Mouse (Mus musculus): ENCODE results near the gene Mecom. TPM values are rescaled to one million over a fixed set of nuclear protein-coding genes. Genes with fewer than 3 reads are reported as not detected.
"Not testable (repeated sequence)": the region's sequence is repeated elsewhere in the genome, so short reads cannot be mapped to it uniquely, and the experiment has no call there.

Gene Mecom
- total RNA-seq (2021) = 10 to 100 TPM; 16.9 to 21.6 TPM

DNA sequence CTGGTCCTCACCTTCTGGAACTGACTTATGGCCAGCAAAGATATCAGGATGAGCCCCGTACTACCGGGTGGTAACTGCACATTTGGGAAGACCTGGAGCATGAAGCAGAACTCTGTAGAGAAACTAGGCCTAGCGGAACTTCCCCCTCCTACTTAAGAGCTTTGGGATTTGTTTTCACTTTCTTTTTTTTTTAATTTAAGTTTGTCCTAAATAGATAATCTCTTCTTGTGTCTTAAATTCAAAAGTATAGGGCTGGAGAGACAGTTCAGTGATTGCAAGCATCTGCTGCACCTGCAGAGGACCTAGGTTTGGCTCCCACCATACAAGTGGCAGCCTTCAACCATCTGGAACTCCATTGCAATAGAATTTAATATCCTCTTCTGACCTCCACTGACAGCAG, at the start of gene Mecom:
Gene Mecom, minus strand, starts transcription at position 101 of the 400 bp plus-strand sequence.
- no peak for DNase-seq
- intact Hi-C loops (cut with DNase I) = no loop called here

DNA sequence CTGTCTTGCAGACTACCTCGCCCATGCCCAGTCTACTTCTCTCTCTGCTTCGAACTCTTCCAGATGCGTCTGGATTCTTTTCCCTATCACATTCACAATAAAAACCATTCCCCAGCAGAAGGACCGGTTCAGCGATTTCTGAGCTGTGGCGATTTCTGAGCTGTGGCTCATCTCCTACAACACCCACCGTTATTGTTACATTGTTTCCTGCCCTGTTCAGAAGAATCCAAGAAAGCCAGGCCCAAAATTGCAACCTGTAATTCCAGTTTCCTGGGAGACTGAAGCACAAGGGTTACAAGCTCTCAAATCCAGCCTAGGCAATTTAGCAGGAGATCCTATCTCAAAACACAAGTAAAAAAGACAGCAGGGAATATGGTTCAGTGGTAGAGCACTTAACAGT, 49.5 kb upstream of the Mecom start:
- intact Hi-C loops (cut with DNase I) = loop anchor here (10.0 kb wide), 2 partner anchors 538 to 1792 kb away; partner anchors contain the start of gene Rpl22l1

DNA sequence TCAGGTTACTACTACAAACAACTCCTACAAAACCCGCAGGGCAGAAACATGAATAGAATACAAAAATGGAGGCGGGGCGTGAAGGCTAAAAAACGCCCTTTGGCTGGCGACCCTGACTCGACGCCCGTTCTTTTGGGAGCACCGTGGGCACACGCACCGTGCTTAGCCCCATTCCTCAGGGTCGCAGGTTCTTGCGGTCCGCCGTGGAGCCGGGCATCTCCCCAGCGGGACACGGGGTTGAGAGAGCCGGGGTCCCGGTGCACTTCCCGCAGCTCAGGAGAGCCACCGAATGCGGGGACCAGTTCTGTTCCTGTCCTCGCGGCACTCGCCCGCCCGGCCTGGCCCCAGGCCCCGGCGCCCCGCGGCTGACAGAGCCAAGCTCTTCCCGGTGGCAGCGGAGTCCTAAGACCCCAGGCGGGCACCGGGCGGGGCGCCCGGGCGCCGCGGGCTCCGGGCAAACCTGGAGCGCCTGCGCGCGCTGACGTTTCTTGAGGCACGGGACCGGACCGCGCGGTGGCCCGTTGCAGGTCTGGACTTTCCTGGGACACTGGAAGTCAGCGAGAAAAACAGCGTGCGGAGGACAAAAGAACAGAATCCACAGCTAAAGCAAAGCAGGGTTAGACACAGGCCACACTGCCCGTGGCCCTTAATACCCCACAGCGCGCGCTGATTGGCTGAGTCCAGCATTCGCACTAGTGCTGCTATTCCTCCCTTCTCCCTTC, 47.5 kb upstream of the Mecom start:
- peak; percentile 47 to 54 for DNase-seq
- intact Hi-C loops (cut with DNase I) = loop anchor here (10.0 kb wide), 2 partner anchors 540 to 1790 kb away; partner anchors contain the start of gene Rpl22l1

More for the DNA sequence above, 49.5 kb upstream of the Mecom start:
- DNase-seq = no peak

DNA sequence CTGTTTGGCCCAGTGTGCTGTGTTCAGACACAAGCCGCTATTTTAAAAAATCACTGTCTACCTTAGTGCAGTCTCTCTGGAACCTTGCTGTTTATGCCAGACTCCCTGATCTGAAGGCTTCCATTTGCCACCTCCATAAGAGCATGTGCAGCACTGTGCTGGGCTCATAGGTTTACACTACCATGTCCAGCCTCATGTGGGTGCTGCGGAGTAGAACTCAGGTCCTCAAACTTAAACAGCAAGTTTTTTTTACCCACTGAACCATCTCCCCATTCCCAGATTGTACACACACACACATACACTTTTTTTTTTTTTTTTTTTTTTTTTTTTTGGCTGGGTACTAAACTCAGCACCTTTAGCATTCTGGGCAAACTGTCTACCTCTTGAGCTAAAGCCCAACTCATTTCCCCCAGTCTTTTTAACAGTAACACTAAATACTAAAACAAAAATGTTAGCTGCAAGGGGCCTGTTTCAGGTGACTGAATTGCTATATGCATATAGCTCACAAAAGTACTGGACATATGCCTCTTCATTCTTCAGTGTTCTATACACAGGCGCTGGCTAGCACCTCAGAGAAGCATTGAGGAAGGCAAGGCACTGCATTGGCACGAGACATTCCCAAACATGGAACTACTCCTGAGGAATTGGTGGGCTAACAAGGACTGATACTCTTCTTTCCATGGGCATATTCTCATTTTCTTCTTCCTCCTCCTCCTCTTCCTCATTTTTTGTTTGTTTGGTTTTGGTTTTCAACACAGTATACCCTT, 46.1 kb upstream of the Mecom start:
- DNase-seq = no peak
- intact Hi-C loops (cut with DNase I) = loop anchor here (5.0 to 10.0 kb wide), 3 partner anchors 103 to 1789 kb away; partner anchors contain the start of genes Lrrc31 and Rpl22l1

DNA sequence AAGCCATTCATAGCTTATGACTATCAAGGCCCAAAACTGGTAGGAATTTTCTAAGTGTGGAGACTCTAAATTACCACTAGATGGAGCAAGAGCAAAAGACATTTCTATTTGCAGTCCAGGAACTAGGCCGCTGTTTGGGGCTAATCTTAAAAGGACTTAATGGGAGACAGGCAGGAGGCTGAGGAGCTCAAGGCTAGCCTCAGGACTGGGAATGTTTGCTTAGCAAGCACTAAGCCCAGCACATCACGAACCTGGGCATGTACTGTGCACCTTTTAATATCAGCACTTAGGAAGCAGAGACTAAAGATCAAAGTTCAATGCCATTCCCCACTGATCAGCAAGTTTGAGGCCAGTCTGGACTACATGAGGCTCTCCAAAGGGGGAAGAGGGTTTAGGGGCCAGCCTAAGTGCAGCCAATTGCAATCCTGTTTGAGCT, 44.6 kb upstream of the Mecom start:
- intact Hi-C loops (cut with DNase I) = loop anchor here (1.0 to 10.0 kb wide), 4 partner anchors 105 to 1788 kb away; partner anchors contain the start of genes Lrrc31 and Rpl22l1
- peak; percentile 13 to 26 for DNase-seq

DNA sequence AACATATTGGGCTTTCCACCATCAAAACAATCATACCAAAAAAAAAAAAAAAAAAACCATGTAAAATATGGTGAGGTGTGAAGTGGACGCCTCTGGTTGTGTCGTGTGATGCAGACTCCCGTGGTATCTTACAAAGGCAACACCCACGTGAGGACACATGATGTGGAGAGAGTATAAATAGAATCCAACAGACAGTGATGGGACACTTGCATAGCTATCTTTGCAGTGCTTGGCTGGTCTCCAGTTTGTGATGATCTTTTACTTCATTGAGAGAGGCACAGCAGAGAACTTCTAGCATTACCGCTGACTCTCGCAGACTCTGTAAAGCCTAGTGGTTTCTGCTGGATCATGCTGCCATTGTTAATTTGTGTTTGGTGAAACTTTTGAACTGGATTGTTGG, 41.1 kb upstream of the Mecom start:
- intact Hi-C loops (cut with DNase I) = no loop called here
- DNase-seq = no peak

DNA sequence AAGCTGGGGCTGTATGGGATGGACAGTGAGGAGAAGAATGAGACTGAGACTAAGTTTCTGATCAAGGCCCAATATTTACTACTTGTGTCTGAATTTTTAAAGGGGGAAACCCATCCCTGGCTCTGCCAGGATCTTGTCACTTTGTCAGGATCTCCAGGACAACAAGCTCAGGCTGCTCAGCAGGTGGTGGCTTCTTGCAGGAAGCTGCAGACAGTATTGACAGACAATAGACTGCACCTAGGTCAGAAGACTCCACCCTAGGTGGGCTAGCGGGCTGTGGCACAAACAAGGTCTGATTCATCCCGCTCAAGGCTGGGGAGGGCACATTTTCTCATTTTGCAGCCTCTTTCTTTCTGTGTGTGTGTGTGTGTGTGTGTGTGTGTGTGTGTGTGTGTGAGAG, 25.7 kb upstream of the Mecom start:
- intact Hi-C loops (cut with DNase I) = no loop called here
- DNase-seq = no peak

DNA sequence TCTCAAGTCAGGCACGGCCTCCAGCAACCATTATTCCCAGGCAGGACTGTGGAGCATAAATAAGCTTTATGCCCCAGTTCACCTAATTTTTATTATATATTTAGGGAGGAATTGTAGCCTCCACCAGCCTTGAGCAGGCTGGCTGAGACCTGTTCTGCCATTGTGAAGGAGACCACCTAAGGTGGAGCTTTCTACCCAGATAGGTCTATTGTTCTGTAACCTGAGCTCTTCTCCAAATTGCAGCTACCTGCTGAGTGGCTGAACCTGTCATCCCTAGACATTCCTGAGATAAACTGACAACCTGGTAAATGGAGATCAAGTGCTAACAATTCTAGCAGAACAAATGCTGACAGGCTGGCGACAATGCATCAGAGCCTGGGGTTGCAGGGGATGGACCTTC, 18.5 kb upstream of the Mecom start:
- DNase-seq; intact Hi-C loops (cut with DNase I): not testable (repeated sequence)

DNA sequence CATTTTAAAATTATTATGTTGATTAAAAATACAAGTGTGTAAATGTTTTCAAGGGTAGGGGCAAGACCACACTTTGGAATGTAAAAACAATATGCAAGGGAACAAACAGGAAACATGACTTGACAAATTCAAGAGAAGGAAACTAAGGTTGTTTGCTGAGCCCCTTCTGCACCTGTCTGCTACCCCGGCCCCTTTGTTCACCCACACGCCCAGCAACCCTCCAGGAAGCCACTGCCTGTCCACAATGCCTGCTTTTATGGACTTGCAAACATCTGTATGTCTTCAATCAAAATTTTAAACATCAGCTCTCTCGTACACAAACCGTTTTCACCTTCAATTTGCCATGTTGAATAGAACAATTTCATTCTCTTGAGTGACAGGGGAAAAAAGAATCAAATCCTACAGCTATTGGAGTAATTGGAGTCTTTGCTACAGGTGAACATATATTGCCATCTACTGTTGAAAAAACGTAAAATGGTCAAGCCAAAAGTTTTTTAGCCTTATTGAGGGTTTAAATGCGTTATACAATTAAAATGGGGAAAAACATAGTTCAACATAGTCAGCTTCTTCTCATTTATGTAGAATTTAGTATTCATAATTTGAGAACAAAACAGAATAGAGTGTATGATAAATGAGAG, 13.0 kb upstream of the Mecom start:
- intact Hi-C loops (cut with DNase I) = loop anchor here (2.0 to 5.0 kb wide), 3 partner anchors 748 to 1523 kb away; no protein-coding TSS in a partner anchor
- no peak for DNase-seq

DNA sequence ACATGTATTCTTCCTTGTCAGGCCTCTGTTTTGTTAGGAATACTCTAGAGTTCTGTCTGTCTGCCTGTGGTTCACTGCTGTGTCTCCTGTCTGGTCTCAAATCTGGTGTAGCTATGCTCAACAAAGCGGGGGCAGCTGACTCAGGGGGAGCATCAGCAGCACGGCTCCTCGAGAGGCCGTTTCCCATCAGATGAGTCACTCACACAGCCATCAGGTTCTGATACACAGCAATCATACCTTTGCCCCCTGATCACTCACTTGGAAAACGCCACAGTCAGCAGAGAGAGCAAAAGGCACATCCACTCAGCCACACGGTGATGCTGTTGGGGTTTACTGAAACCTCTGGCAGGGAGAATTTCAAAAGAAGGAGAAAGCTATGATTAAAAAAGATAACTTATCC, 5.9 kb upstream of the Mecom start:
- intact Hi-C loops (cut with DNase I) = no loop called here

DNA sequence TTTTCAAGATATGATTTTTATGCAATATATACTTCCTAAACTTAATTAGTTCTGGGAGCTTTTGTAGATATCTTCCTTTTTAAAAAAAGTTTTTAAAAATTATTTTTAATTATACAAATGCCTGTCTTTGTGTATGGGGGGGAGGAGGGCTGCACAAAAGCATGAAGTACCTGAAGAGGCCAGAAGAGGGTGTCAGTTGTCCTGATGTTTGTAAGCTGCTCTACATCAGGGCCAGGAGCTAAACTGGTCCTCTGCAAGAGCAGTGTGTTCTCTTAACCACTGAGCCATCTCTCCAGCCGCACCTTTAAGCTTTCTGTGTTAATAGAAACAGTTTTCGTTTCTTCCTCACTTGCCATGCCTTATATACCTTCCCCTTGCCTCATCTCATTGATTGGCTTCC, 2.4 kb upstream of the Mecom start:
- intact Hi-C loops (cut with DNase I) = no loop called here
- no peak for DNase-seq

More for the DNA sequence above, 5.9 kb upstream of the Mecom start:
- no peak for DNase-seq

DNA sequence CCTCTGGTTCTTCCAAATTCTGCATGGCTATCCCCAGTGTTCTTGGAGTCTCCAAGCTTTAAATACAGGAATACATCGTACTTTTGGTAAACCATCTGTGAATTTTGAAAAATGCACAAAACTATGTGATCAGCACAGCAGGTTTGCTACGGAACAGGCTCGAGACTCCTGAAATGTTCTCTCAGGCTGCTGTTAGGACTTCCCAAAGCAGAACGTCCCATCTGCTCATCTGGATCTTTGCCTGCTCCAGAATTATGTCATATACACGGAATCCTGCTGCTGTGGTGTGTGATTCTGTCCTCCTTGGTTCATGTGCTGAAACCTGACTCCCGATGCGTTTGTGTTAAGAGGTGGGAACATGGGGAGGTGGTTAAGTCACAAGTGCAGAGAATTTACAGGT, 1.1 kb upstream of the Mecom start:
- no peak for DNase-seq
- intact Hi-C loops (cut with DNase I) = no loop called here

DNA sequence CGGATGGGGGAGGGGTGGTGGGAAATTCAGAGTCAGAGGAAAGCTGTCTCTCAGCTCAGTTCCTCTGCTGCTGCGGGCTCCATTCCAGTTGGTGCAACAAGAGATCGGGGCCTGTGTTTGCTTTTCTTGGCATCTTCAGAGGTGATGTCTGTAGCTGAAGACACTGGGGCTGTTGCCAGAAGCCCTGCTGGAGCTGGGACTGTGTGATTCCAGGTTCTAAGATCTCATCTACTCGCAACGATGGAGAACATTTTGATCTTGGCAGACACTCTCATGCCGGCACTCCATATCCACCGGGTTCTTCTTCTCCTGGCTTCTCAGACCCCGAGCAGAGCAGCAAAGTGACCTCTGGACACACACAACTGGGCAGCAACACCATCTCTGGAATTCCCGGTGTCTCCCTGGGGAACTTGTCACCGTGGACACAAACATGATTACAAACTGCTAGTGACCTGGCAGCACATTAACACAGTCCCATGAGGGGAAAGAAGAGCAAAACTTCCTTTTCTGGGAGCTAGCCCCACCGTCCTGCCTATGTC, 908 bp downstream of the Mecom start:
- intact Hi-C loops (cut with DNase I) = no loop called here
- DNase-seq = peak; percentile 79 to 81

DNA sequence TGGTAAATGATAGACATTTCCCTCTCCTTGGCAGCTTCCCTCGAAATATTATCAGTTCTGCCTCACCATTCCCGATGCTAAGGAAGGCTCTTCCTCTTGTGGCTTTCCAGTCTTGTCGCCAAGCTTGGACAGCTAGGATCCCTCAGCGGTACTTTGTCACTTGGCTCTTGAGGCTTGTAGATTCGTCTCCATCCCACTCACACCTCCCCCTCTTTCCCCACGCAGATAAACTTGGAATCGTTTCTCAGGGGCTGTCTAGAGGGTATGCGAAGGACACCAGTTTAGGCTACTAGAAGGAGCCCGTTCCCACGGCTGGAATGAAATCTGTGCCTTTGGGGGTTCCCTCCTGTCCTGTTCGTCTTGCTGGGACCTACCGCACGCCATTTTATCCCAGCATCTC, 1.4 kb downstream of the Mecom start:
- no peak for DNase-seq
- intact Hi-C loops (cut with DNase I) = no loop called here

DNA sequence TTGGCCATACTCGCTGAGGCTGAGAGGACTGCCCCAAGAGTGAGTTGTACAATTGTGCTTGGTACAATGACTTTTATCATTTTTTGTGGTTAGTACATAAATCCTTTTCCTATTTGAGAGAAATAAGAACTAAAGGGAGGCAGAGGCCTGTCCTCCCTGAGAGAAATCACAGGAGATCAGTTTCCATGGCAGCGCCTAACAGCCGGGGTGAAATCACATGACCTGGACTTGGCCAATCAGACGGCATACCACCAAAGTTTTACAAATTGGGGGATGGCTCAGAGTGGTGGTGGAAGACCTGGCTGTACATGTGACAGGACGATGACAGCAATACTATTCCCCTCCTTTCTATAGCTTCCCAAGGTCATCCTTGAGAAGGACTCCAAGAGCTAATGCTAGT, 2.6 kb downstream of the Mecom start:
- DNase-seq = no peak
- intact Hi-C loops (cut with DNase I) = no loop called here

DNA sequence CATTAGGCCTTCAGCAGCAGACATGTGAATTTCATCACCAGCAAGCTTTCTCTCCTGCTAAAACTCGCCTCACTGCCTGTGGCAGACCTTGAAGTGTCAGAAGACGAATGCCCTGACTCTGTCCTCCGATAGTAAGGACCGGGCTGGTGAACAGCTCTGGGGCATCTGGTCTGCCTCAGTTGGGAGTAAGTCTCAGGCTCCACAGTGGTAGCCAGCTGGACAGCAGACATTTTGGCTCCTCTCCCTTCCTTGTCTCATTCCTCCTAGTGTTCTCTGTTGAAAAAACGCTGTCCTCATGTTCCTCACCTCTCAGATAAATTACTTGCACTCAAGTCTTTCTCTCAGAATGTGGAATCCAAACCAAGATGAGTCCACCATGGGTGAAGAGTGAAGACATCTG, 3.5 kb downstream of the Mecom start:
- intact Hi-C loops (cut with DNase I) = no loop called here
- peak in 1 of 2 experiments; percentile 35 for DNase-seq

DNA sequence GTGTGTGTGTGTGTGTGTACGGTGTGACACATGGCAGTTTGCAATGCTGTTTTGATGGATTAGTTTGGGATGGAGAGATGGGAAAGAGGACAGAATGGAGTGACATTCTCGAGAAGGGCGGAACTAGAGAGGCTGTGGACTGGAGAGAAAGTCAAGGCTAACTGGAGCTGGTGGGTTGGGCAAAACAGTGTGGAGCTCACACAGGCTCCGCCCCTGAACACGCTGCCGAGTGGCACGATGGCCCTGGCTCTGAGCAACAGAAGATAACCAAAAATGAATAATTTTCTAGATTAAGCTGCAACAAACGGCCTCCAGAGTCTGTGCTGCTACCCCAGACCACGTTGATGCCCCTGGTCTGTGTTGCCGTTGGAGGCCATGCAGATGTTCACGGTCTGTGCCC, 12.0 kb downstream of the Mecom start:
- DNase-seq = no peak
- intact Hi-C loops (cut with DNase I) = no loop called here

DNA sequence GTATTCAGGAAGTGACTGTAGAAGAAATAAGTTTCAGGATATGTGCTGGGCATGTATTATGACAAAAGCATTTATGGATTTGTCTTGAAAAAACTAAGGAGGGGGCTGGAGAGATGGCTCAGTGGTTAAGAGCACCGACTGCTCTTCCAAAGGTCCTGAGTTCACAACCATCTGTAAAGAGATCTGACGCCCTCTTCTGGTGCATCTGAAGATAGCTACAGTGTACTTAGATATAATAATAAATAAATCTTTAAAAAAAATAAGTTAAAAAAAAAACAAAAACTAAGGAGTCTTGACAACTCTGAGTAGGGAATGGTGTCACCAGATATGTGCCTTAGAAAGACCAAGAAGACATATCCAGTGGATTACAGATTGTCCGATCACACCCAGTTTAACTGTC, 27.1 kb downstream of the Mecom start:
- DNase-seq; intact Hi-C loops (cut with DNase I): not testable (repeated sequence)

DNA sequence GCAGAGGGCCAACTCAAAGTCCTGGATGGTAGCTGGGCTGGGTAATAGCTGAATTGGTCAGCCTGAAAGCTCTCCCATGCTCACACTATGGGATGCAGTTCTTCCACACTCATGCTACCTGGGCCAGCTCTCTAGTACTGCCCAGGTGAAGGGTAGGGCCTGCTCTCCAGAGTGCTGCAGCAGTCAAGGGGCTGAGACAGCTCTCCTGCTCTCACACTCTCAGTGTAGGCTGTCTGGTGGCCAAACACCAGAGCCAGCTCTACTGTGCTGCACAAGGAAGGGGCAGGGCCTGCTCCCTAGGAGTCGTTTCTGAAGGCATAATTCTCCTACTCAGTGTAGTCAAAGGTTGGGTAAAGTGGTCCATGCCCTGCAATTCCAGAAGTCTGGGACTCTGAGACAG, 28.4 kb downstream of the Mecom start:
- no peak for DNase-seq
- intact Hi-C loops (cut with DNase I) = no loop called here

DNA sequence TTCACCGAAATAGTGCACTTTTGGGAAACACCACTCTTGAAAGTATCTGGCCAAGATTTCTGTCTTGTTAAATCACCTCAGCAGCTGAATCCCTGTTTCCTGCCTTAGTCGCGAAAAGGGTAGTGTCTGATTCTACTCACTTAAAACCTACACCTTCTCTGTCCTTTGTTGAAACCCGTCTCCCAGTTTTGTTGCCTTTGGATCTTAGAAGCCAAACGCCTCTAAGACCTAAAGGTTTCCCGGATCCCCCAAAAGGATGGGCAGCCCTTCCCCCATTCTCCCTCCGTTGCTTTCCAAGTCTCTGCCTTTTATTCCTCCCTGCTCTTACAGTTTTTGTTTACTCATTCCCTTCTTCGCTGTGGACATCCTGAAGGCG, 32.0 kb downstream of the Mecom start:
- intact Hi-C loops (cut with DNase I) = loop anchor here (2.0 kb wide), 3 partner anchors 43 to 625 kb away; no protein-coding TSS in a partner anchor
- no peak for DNase-seq
